Mouse (Mus musculus) olfactory bulb, adult 2 months (tissue): ENCODE results near the gene Abcb10. TPM values are rescaled to one million over a fixed set of nuclear protein-coding genes. Genes with fewer than 3 reads are reported as not detected.

Source experiments
- H3K27ac ChIP-seq: fragments of 200-500 bp; 2 replicates; pipeline ENCODE4 v1.5.1; 2012; ENCODE audit warnings: low read depth, low read length; ENCODE audit not compliant: insufficient read depth
- H3K4me1 ChIP-seq: fragments of 200-500 bp; 2 replicates; pipeline ENCODE4 v1.6.1; 2012; ENCODE audit warnings: low read length; ENCODE audit not compliant: control insufficient read depth, insufficient read depth
- H3K4me3 ChIP-seq: fragments of 200-500 bp; 2 replicates; pipeline ENCODE4 v1.5.1; 2012; ENCODE audit warnings: mild to moderate bottlenecking, low read depth, low read length, moderate library complexity; ENCODE audit not compliant: insufficient read depth
- CTCF ChIP-seq: fragments of 200-500 bp; IDR thresholded peaks from 2 replicates; pipeline ENCODE4 v1.5.1; 2012; ENCODE audit warnings: low read depth, mild to moderate bottlenecking, low read length, moderate library complexity; ENCODE audit not compliant: insufficient read depth
- POLR2A ChIP-seq: fragments of 200-500 bp; IDR thresholded peaks from 2 replicates; pipeline ENCODE4 v1.6.1; 2012; ENCODE audit warnings: mild to moderate bottlenecking, low read depth, low read length, moderate library complexity; ENCODE audit not compliant: insufficient read depth
- WGBS: fragments of 180-500 bp; shearing (Covaris S2); methylation state at CpG from one replicate; pipeline ENCODE4 v1.1.7; 2018; 5-methylcytosine and 5-hydroxymethylcytosine counted together
- polyA plus RNA-seq: library from polyadenylated mRNA; stranded (reverse); fragments of >200 nt; gene quantifications from 2 replicates; pipeline ENCODE4 v1.2.4, GENCODE M21; 2012; ENCODE audit warnings: low replicate concordance; ENCODE audit not compliant: missing spikeins, insufficient read depth, insufficient read length

Gene Abcb10
- polyA plus RNA-seq, 1 experiment: not detected

- under 1% methylated on average over 77 of the region's 77 CpGs for WGBS
- Histone ChIP-seq H3K4me3 (peak within 1 kb of the TSS; percentile 91), H3K4me1 (no peaks in the 10 kb centered on the region), H3K27ac (peak within 1 kb of the TSS; percentile 45; the same call in 1 of the 2 replicates)
- TF ChIP-seq POLR2A: peak; percentile 69
- TF ChIP-seq CTCF: no peak
Observed at GRCm38 (mm10) chr8:123948942-123949685, 33.8 kb downstream of the Abcb10 start, which contains the start of gene Nup133. Nup133 (minus strand) TSS chr8:123949265.

- H3K4me3 ChIP-seq: no peak overlapping the region
- WGBS: 97% methylated on average over 7 of the region's 7 CpGs
- H3K27ac ChIP-seq: no peak overlapping the region
- TF ChIP-seq POLR2A (no peak), CTCF (no peak)
- H3K4me1 ChIP-seq: no peaks in the 10 kb centered on the region
Observed at GRCm38 (mm10) chr8:123929026-123929425, 53.9 kb downstream of the Abcb10 start.

GRCm38 (mm10) chr8:123925671-123926070 lies 57.3 kb downstream of the Abcb10 start:
- Histone ChIP-seq H3K4me3 (no peak overlapping the region), H3K27ac (no peak overlapping the region), H3K4me1 (no peaks in the 10 kb centered on the region)
- TF ChIP-seq POLR2A (no peak), CTCF (no peak)
- WGBS: 92% methylated on average over 3 of the region's 3 CpGs

GRCm38 (mm10) chr8:123924719-123925118 lies 58.2 kb downstream of the Abcb10 start:
- peak; percentile 27; the same call in 1 of the 2 replicates for TF ChIP-seq CTCF
- TF ChIP-seq POLR2A: no peak
- 1% methylated on average over 2 of the region's 2 CpGs for WGBS
- Histone ChIP-seq H3K4me1 (no peaks in the 10 kb centered on the region), H3K4me3 (no peak overlapping the region), H3K27ac (no peak overlapping the region)

GRCm38 (mm10) chr8:123914635-123915034 lies 68.3 kb downstream of the Abcb10 start:
- WGBS: 94% methylated on average over 3 of the region's 3 CpGs
- H3K4me3 ChIP-seq: no peak overlapping the region
- H3K4me1 ChIP-seq: no peaks in the 10 kb centered on the region
- TF ChIP-seq POLR2A (no peak), CTCF (no peak)
- H3K27ac ChIP-seq: no peak overlapping the region

- H3K4me3 ChIP-seq: no peak overlapping the region
- H3K27ac ChIP-seq: no peak overlapping the region
- 94% methylated on average over 4 of the region's 4 CpGs for WGBS
- TF ChIP-seq CTCF (no peak), POLR2A (no peak)
- H3K4me1 ChIP-seq: no peaks in the 10 kb centered on the region
Observed at GRCm38 (mm10) chr8:123912265-123912664, 70.7 kb downstream of the Abcb10 start.

DNA sequence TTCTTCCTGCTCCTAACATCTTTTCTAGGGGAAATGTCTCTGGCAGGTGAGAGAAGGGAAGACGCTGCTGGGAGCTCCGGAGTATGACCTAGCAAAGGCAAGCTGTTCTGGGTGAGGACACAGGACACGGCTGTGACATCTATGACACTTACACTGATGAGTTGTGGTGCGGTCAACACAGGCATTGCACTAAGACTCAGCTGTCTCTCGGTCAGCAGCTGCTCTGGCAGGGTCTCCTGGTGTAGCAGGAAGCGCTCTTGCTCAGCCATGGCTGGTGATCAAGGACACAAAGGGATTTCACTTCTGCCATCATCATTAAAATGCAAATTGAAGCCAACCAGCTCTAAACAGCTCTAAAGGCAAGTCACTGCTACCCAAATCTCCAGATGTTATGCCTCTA lies 75.3 kb downstream of the Abcb10 start:
- H3K27ac ChIP-seq: no peak overlapping the region
- TF ChIP-seq CTCF (no peak), POLR2A (no peak)
- H3K4me1 ChIP-seq: no peaks in the 10 kb centered on the region
- no peak overlapping the region for H3K4me3 ChIP-seq
- 83% methylated on average over 6 of the region's 6 CpGs for WGBS

DNA sequence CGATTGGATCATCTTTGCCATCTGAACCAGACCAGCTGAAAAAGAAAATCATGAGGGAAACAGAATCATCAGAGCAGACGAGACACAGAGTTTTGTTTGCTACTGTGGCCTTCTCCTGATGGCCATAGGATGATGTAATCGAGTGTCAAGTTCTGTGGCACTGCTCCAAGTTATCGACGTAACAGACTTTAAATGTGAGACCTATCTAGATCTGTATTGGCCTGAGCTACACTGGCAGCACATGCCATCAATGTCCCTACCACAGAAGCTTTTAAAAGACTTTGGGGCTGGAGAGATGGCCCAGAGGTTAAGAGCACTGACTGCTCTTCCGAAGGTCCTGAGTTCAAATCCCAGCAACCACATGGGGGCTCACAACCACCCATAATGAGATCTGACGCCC lies 80.3 kb downstream of the Abcb10 start:
- no peak for TF ChIP-seq CTCF
- TF ChIP-seq POLR2A: no peak
- Histone ChIP-seq H3K4me3 (no peak overlapping the region), H3K4me1 (no peaks in the 10 kb centered on the region), H3K27ac (no peak overlapping the region)
- WGBS: 86% methylated on average over 7 of the region's 7 CpGs

Other genes starting within 250 kb of the Abcb10 start
- gene Rab4a, start 177.1 kb downstream of the Abcb10 start, polyA plus RNA-seq: not detected in 2 replicates
- gene Ccsap, start 122.9 kb downstream of the Abcb10 start, polyA plus RNA-seq: not detected in 2 replicates
- not detected in 2 replicates for gene Acta1, start 88.4 kb downstream of the Abcb10 start, polyA plus RNA-seq
- not detected in 2 replicates for gene Nup133, start 33.9 kb downstream of the Abcb10 start, polyA plus RNA-seq
- not detected in 2 replicates for gene Taf5l, start 38.3 kb upstream of the Abcb10 start, polyA plus RNA-seq
- not detected in 2 replicates for gene Urb2, start 38.4 kb upstream of the Abcb10 start, polyA plus RNA-seq
- gene Galnt2, start 248.3 kb upstream of the Abcb10 start, polyA plus RNA-seq: not detected in 2 replicates